Mouse (Mus musculus) brain, embryonic 18.5 days (tissue): ENCODE results near the gene Pmf1.
A peak's percentile ranks its signal among the peaks of the same experiment; 100 is the strongest.
"Not testable (repeated sequence)": the region's sequence is repeated elsewhere in the genome, so short reads cannot be mapped to it uniquely, and the experiment has no call there.

Experiments
- DNase-seq: peaks from one replicate; pipeline ENCODE4 v3.0.0-alpha.2; 2012; ENCODE audit warnings: low read depth, low spot score

Gene Pmf1

GRCm38 (mm10) chr3:88439582-88439981, 29.5 kb upstream of the Pmf1 start:
- DNase-seq = no peak

- DNase-seq = no peak
Measured at GRCm38 (mm10) chr3:88437454-88437853, 27.3 kb upstream of the Pmf1 start.

- no peak for DNase-seq
Measured at GRCm38 (mm10) chr3:88436395-88437201, 26.5 kb upstream of the Pmf1 start.

GRCm38 (mm10) chr3:88435515-88435914, 25.4 kb upstream of the Pmf1 start:
- DNase-seq = no peak

DNA sequence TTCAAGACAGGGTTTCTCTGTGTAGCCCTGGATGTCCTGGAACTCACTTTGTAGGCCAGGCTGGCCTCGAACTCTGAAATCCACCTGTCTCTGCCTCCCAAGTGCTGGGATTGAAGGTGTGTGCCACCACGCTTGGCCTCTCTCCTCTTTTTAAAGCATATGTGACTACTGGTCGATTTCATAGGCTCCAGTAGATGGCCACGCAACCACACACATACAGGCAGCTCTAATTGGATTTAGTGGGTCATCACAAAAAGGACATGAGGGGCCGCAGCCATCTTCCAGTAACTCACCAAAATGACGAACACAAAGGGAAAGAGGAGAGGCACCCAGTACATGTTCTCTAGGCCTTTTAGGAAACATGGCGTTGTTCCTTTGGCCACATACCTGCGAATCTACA, 18.5 kb upstream of the Pmf1 start:
- DNase-seq = not testable (repeated sequence)

DNA sequence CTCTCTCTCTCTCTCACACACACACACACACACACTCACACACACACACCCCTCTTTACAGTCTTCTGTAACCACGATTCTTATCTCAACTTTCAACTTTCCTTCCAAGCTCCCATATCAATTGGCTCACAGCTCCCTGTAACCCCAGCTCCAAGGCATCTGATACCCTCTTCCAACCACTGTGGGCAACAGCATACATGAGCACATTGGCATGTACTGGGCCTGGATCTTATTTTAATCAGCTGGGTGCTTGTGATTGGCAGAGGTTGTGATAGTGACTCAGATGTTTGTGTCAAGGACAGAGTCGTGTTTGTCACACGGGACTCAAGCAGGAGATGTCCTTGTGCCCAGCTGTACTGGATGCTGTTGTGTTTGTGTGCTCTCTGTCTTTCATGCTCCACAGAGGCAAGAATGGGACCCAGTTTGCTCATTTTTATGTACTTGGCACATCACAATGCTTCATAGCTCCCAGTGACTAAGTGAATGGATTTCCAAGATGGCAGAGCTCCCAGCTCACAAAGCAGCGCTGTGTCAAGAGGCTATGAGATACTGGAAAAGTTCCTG, 17.3 kb upstream of the Pmf1 start:
- DNase-seq = no peak

- DNase-seq = no peak
Measured at GRCm38 (mm10) chr3:88425708-88426420, 15.7 kb upstream of the Pmf1 start.

- no peak for DNase-seq
Measured at GRCm38 (mm10) chr3:88425330-88425689, 15.2 kb upstream of the Pmf1 start.

- DNase-seq = peak; percentile 97
Measured at GRCm38 (mm10) chr3:88424605-88425329, 14.6 kb upstream of the Pmf1 start, which contains the start of gene Slc25a44. TSS of gene Slc25a44 (minus strand) at chr3:88425139.

DNA sequence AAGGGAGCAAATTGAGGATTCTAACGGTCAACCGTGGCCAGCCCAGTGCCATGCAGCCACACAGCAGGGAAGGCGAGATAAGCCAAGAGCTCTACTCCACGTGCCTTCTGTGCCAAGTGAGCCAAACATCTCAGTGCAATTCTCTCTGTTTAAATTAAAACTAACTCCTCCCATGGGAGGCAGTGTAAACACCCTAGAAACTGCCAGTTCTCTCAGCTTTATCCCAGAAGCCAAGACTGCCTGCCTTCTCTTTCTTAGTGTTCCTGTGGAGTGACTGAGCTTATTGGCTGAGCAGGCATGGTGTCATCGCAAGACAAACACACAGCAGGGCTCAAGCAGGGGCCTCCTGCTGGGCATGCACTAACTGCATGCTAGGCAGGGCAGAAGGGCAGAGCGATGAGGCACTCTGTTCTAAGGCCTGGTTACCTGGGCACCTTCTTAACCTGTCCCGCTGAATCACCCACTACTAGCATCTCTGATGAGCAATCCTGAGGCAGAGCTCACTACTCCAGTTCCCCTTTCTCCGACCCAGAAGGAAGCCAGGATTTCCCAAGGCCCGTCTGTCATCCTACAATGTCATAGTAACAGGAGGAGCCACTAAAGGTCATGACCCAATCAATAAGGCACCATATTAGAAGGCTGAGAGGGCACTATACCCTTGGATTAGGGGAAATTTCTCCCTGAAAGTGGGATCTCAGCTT, 12.0 kb upstream of the Pmf1 start:
- no peak for DNase-seq

- DNase-seq = no peak
Measured at GRCm38 (mm10) chr3:88420771-88421170, 10.6 kb upstream of the Pmf1 start.

- no peak for DNase-seq
Measured at GRCm38 (mm10) chr3:88418016-88418415, 7.9 kb upstream of the Pmf1 start.

- DNase-seq = no peak
Measured at GRCm38 (mm10) chr3:88415668-88416067, 5.5 kb upstream of the Pmf1 start.

DNA sequence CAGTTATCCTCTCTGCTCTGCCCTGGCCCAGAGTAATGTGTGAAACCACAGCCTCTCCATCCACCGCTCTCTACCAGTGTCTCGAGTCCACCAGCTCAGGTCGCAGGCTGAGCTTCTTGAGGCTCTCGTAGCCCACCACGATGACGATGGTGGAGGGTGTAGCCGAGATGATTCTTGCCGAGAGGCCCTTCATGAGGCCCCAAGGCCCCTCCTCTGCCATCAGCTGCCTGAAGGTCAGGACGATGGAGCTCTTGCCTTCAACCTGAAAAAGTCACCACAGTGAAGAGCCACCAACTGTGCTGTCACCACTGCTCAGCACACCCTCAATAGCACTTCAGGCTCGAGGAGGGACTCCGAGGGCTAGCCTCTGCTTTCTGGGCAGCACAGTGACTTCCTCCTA, 2.5 kb upstream of the Pmf1 start:
- no peak for DNase-seq

GRCm38 (mm10) chr3:88411681-88412080, 1.6 kb upstream of the Pmf1 start:
- no peak for DNase-seq

- DNase-seq = no peak
Measured at GRCm38 (mm10) chr3:88410645-88411031, 507 bp upstream of the Pmf1 start.

GRCm38 (mm10) chr3:88408953-88409352, 1.2 kb downstream of the Pmf1 start:
- no peak for DNase-seq

GRCm38 (mm10) chr3:88407529-88407928, 2.6 kb downstream of the Pmf1 start:
- DNase-seq = no peak

GRCm38 (mm10) chr3:88407090-88407489, 3.0 kb downstream of the Pmf1 start:
- peak; percentile 64 for DNase-seq

DNA sequence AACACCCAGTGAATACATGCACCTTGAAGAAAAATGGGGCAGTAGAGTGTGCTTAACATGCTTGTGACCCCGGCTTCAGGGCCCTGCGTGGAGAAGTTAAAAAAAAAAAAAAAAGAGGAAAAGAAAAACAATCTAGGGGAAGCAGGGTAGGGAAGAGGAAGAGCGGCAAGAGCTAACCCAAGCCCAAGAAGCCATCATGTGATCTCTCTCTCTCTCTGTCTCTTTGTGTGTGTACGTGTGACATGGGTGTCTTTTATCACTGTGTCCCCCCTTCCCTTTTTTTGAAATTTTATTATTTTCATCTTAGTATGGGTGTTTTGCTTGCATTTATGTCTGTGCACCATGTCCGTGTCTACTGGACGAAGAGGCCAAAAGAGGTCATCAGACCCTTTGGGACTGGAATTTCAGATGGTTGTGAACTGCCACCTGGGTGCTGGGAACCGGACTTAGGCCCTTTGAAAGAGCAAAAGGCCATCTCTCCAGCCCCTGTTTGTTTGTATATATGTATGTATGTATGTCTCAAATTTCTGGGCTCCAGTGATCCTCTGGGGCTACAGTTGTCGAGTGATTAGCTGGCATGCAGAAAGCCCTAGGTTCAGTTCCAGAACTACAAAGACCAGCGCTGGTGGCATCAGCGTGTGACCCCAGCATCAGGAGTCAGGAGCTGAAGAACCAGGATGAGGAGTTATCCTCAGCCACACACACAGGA, 6.5 kb downstream of the Pmf1 start:
- no peak for DNase-seq

DNA sequence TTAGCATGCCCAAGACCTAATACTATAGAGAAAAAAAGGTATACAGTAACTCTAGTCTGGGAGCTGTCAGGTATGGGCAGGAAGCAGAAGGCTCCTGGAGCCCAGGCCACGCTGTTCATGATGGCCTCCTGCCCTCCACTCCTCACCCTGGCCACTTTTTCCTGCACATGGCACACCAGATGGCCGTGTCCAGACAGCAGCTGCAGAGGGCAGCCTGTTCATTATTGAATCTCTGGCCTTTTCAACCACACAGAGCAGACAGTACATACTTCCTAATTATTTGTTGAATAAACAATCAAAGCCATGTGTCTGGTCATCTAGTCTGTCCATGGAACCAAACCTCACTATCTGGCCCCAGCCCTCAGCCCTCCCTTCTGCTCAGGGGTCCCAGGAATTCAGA, 11.5 kb downstream of the Pmf1 start:
- no peak for DNase-seq
